Mouse (Mus musculus) bone marrow, adult 2 months (tissue): ENCODE measurements around the gene Speg. TPM values are rescaled to one million over a fixed set of nuclear protein-coding genes. Genes with fewer than 3 reads are reported as not detected.

ENCODE experiments used
- H3K27ac ChIP-seq: fragments of 200-500 bp; 2 replicates; pipeline ENCODE4 v1.5.1; 2012; ENCODE audit warnings: low read depth, mild to moderate bottlenecking, control low read depth, inconsistent platforms, low read length; ENCODE audit not compliant: control insufficient read depth, poor library complexity, insufficient read depth
- H3K4me1 ChIP-seq: fragments of 200-500 bp; 2 replicates; pipeline ENCODE4 v1.6.1; 2011; ENCODE audit warnings: low read length; ENCODE audit not compliant: control insufficient read depth, insufficient read depth
- H3K4me3 ChIP-seq: fragments of 200-500 bp; replicated peaks from 2 replicates; pipeline ENCODE3; 2011; ENCODE audit warnings: mild to moderate bottlenecking, low read depth, low read length, control low read depth; ENCODE audit not compliant: control insufficient read depth
- CTCF ChIP-seq: fragments of 200-500 bp; IDR thresholded peaks from 2 replicates; pipeline ENCODE4 v1.5.1; 2011; ENCODE audit warnings: low read length, control low read depth; ENCODE audit not compliant: control insufficient read depth, insufficient read depth
- POLR2A ChIP-seq: fragments of 200-500 bp; IDR thresholded peaks from 2 replicates; pipeline ENCODE4 v1.6.1; 2011; ENCODE audit warnings: low read depth, mild to moderate bottlenecking, control low read depth, low read length, borderline replicate concordance; ENCODE audit not compliant: control insufficient read depth
- WGBS: fragments of 180-500 bp; shearing (Covaris S2); methylation state at CpG from one replicate; pipeline ENCODE4 v1.1.7; 2018; 5-methylcytosine and 5-hydroxymethylcytosine counted together
- polyA plus RNA-seq: library from polyadenylated mRNA; stranded (reverse); fragments of >200 nt; gene quantifications from 2 replicates; pipeline ENCODE4 v1.2.4, GENCODE M21; 2011; ENCODE audit warnings: low replicate concordance; ENCODE audit not compliant: missing spikeins, insufficient read depth, insufficient read length

Gene Speg
- polyA plus RNA-seq, 1 experiment = 18.1 TPM

- no peaks in the 10 kb centered on the region for H3K4me1 ChIP-seq
- no peak overlapping the region for H3K27ac ChIP-seq
- TF ChIP-seq POLR2A (no peak), CTCF (peak; percentile 39; the same call in 1 of the 2 replicates)
- 17% methylated on average over 9 of the region's 9 CpGs for WGBS
- H3K4me3 ChIP-seq = no peak overlapping the region
Measured at GRCm38 (mm10) chr1:75398761-75399402, 23.8 kb downstream of the Speg start.

GRCm38 (mm10) chr1:75399755-75400492 lies 24.8 kb downstream of the Speg start:
- TF ChIP-seq POLR2A (no peak), CTCF (no peak)
- no peaks in the 10 kb centered on the region for H3K4me1 ChIP-seq
- H3K4me3 ChIP-seq = no peak overlapping the region
- 27% methylated on average over 15 of the region's 15 CpGs for WGBS
- H3K27ac ChIP-seq = no peak overlapping the region

DNA sequence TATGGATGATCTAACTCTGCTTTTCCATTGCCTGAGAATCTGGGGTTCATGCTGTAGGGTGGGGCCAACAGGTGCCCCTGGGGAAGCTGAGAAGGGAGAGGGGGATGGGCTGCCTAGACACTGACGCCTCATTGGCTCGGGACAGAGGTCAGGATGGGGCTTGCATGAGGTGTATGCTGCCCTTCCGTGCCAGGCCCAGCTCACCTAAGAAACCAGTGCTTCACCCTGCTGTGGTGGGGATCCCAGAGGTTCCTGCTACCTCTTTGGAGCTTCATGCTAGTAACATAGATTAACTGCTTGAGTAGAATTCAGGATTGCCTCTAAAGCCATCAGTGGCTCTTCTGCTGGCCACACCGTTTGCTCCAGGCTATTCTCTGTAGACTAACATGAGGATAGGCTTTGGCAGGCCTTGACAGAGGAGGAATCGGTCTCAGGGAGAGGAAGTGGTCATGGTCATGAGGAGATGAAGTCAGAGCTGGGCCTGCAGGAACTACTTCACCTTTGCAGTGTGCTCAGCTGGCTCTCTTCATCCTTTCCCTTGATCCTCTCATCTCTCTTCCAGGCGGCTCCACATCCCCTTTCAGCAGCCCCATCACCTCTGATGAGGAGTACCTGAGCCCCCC lies 25.5 kb downstream of the Speg start:
- TF ChIP-seq POLR2A = no peak
- H3K4me3 ChIP-seq = no peak overlapping the region

GRCm38 (mm10) chr1:75405547-75405946 lies 30.4 kb downstream of the Speg start:
- Histone ChIP-seq H3K4me3 (no peak overlapping the region), H3K4me1 (no peaks in the 10 kb centered on the region), H3K27ac (no peak overlapping the region)
- TF ChIP-seq POLR2A = no peak
- TF ChIP-seq CTCF = no peak
- WGBS = 80% methylated on average over 3 of the region's 3 CpGs

More for the DNA sequence above, 25.5 kb downstream of the Speg start:
- WGBS = 36% methylated on average over 6 of the region's 6 CpGs
- Histone ChIP-seq H3K27ac (no peak overlapping the region), H3K4me1 (no peaks in the 10 kb centered on the region)

DNA sequence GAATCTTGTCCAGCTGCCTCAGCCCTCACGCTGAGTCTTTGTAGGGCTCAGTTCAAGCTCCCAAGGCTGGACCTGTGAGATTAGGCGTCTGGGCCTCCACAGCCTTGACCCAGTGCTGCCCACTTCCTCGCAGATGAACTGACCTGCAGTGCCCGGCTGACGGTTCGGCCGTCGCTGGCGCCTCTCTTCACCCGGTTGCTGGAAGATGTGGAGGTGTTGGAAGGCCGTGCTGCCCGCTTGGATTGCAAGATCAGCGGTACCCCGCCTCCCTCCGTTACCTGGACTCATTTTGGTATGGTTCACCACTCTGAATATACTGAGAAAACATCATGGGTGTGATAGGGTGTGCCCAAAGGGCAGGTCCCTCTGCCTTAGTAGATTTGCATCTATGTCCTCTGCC lies 31.1 kb downstream of the Speg start:
- Histone ChIP-seq H3K4me3 (no peak overlapping the region), H3K4me1 (no peaks in the 10 kb centered on the region), H3K27ac (no peak overlapping the region)
- 88% methylated on average over 15 of the region's 15 CpGs for WGBS
- TF ChIP-seq CTCF = no peak
- TF ChIP-seq POLR2A = no peak

GRCm38 (mm10) chr1:75407056-75407455 lies 32.0 kb downstream of the Speg start:
- TF ChIP-seq POLR2A (no peak), CTCF (no peak)
- H3K27ac ChIP-seq = no peak overlapping the region
- WGBS = 80% methylated on average over 9 of the region's 9 CpGs

GRCm38 (mm10) chr1:75408210-75408609 lies 33.1 kb downstream of the Speg start:
- no peak overlapping the region for H3K27ac ChIP-seq
- no peaks in the 10 kb centered on the region for H3K4me1 ChIP-seq
- TF ChIP-seq POLR2A (no peak), CTCF (no peak)
- WGBS = 74% methylated on average over 4 of the region's 4 CpGs
- no peak overlapping the region for H3K4me3 ChIP-seq

More at GRCm38 (mm10) chr1:75407056-75407455, 32.0 kb downstream of the Speg start:
- no peak overlapping the region for H3K4me3 ChIP-seq
- H3K4me1 ChIP-seq = no peaks in the 10 kb centered on the region

DNA sequence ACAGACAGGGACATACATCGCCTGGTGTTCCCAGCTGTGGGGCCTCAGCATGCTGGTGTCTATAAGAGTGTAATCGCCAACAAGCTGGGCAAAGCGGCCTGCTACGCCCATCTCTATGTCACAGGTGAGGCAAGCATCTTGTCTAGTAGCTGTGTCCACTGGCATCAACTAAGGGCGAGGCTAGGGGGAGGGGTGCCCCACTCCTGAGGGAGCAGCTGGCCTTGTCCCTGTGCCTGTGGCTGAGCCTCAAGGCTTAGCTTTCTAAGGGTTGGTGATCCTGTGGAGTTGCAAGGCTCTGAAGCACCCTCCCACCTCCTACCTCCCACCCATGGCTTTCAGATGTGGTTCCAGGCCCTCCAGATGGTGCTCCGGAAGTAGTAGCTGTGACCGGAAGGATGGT lies 34.9 kb downstream of the Speg start:
- H3K4me3 ChIP-seq = no peak overlapping the region
- WGBS = 75% methylated on average over 7 of the region's 7 CpGs
- TF ChIP-seq POLR2A = no peak
- no peak for TF ChIP-seq CTCF

More for the DNA sequence above, 34.9 kb downstream of the Speg start:
- Histone ChIP-seq H3K4me1 (no peaks in the 10 kb centered on the region), H3K27ac (no peak overlapping the region)
